Mouse (Mus musculus) hematopoietic multipotent progenitor cell, adult 10-12 weeks (in vitro differentiated cells): ENCODE measurements around the gene Adcyap1. TPM values are rescaled to one million over a fixed set of nuclear protein-coding genes. Genes with fewer than 3 reads are reported as not detected.

ENCODE experiments used
- polyA plus RNA-seq: library from polyadenylated mRNA; stranded (reverse); fragments of >175 nt; gene quantifications from 2 replicates; pipeline ENCODE4 v1.2.3, GENCODE M21; 2012; ENCODE audit warnings: low replicate concordance

The Adcyap1 gene
- polyA plus RNA-seq: not detected in 2 replicates

GRCm38 (mm10) chr17:93198717-93199116 is at the start of gene Adcyap1:
Adcyap1 (plus strand) TSS chr17:93199017.

